Mouse (Mus musculus) kidney, adult 2 months (tissue): ENCODE measurements around the gene Ybx1.

Source experiments
- CTCF ChIP-seq: fragments of 200-500 bp; conservative IDR thresholded peaks from 2 replicates; pipeline ENCODE4 v1.5.1; 2011; ENCODE audit warnings: low read depth, mild to moderate bottlenecking, control low read depth, low read length, moderate library complexity, mixed read lengths; ENCODE audit not compliant: insufficient read depth, insufficient read length
- POLR2A ChIP-seq: fragments of 200-500 bp; IDR thresholded peaks from one replicate; pipeline ENCODE4 v1.6.1; 2011; ENCODE audit warnings: low read depth, low read length, control low read depth

DNA sequence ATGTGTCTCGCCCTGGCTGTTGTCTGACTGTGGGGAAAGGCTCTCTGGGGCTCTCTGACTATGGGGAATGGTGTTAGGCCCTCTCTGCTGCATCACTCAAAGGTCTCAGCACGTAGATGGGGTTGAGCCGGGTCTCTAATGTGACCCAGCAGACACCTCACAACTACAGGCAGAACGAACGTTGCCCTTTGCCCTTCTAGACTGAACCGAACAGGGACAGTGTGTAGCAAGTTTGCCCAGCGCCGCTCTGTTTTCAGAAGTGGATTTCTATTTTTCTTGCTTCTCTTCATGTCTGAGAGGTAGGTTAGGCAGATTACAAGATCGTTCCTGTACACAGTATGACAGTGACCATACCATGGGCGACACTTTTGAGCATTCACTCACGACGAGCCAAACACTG, 51.8 kb downstream of the Ybx1 start:
- TF ChIP-seq POLR2A (no peak), CTCF (no peak)
